Mouse (Mus musculus): ENCODE results near the gene Kif16b.
A peak's percentile ranks its signal among the peaks of the same experiment; 100 is the strongest.

The Kif16b gene

DNA sequence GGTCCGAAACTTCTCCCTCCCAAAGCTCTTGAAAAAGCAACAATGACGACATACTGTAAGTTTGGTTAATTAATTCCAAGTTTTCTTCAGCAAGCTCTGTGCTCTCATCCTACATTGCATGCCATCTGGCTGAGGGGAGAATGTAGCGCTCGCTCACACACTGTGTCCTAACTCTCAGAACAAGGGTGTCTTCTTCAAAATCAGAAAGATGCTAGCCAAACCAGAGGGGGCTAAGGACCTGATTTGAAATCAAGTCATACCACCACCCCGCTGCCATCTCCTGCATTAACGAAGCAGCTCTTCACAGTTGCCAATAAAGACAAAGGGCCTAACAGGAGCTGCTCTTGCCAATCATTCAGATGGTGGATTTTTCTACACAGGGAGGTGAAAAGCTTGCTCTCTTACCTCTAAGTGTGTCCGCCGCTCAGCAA is 253.3 kb downstream of the Kif16b start:
- no peak for DNase-seq (ENCODE audit: low spot score)

DNA sequence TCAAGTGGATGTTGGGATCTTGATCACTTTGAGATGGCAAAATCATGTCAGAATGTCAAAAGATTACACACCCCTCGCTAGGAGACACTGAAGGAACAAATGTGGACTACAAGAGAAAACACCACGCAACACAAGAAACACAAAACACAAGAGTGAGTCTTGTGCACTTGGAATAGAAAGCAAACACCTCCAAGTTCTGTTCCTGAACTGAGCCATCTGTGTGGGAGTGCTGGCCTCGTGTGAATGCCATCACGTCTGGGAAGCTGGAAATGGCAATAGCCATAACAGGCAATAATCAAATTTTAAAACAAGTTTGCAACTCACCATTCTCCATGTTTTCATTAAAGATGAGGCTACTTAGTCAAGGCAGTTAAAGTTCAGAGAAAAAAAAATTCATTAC is 254.5 kb downstream of the Kif16b start:
- no peak for DNase-seq (ENCODE audit: low spot score)

DNA sequence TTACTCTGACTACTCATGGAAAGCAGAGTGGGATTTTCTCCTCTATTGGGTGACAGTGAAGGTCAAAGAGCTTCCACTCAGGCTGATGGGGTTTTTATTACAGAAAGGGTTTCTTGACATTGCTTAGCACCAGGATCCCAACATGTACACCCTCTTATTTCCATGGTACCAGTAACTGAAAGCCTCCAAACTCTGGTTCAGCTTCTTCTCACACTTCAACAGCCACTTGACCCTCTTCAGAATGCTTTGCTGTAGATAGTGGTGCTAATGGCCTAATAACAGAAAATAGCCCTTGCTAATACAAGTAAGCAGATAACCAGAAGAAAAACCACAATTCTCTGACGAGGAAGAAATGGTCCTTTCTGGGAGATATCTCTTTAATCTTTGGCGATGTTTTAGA is 259.6 kb downstream of the Kif16b start:
- no peak for DNase-seq (ENCODE audit: low spot score)

DNA sequence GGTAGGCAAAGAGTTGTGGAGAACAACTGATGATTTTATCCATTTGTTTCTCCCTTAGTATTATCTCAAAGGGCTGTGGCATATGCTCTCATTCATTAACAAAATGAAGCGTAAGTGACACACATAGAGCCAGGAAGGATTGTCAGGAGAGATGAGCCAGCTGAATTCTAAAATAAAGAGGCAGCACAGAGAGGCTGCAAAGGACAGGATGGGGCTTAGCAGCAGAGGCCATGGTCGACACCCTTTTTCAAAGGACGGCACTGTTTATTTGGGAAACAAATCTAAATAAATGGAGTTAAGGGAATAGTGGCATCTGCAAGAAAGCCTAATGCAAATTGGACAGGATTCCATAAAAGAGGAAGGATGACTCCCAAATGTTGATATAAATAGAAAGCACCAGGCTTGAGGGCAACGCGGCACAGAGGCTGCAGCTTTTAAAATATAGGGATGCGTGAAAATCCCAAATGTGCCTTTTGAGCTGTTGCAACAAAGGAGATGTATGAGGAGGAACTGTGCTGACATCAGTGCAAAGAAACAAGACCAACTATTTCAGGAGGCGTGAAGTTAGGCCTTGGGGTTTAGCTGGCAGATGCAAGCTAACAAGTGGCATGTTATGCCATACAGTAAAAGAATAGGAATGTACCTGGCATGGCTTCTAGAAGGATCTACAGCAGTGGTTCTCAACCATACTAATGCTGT is 265.6 kb downstream of the Kif16b start:
- DNase-seq (ENCODE audit: low spot score), result no peak

DNA sequence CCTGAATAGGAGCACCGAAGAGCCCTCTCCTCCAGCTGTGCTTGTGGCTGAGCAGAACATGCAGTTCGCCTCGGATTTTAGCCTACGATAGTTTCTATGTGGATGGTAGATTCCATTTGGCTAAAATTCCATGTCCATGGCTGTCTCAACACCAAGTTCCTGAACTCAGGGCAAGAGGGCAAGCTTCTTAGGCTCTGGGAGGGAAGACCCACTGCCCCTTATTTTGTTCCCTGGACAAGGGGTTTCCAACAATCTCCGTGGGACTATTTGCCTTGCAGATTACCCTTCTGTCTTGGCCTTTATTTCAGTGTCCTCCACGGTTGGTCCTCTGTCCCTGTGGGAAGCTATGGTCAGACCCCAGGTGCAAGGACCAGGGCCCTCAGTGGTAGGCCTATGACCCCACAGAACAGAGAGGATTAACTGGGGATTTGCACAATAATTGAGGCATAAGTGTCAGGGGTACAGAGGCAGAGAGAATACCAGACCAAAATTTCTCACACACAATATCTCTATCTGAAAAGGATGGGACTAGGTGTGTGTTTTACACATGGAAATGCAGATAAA is 267.3 kb downstream of the Kif16b start:
- no peak for DNase-seq (ENCODE audit: low spot score)

DNA sequence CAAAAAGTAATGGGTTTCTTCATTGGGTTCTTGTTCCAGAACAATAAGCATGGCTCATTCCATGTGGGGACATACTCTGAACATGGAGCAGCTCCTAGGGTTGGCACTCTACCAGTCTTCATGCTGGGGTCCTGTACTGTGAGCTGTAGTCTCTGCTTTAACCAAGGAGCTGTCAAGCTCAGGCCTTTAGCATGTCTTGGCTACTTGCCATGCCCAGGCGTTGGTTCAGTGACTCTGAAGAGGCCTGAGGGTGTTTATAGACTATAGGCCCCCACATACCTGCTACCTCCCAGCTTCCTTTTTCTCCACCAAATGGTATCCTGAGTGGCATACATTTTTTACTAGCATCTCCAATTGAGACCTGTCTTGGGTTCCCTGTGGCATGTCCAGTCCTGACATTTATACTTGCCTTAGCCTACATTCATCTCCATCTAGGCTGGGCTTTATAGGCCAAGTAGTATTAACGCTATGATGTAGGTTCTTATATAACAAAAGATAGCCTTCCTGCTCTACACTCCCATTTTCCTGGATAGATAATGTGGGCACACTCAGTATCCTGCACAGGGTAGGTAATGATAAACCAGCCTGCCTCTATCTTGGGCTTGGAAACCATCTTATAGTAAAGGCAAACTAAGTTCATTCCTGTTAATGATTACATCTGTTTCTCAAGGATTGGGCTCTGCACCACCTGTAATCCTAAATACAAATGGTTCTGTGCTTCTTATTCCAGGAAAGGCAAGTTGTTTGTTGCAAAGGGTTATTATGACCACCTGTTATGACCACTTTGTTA is 271.6 kb downstream of the Kif16b start:
- no peak for DNase-seq (ENCODE audit: low spot score)

DNA sequence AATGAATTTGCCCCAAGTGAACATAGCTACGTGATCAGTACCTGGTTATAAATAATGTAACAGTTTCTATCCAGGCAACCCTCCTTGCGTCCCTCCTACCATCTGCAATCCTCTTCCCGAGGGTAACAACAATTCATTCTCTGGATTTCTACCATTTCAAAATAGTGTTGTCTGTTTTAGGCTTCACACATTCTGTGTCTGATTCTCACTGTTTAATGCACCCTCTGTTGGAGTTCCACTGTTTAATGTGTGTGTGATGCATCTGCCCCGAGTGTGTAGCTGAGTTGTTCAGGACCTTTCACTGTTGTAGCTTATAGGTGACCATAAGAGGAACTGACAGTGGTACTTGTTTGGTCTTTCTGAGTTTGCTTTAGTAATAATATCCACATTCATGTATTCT is 275.6 kb downstream of the Kif16b start:
- no peak for DNase-seq (ENCODE audit: low spot score)

DNA sequence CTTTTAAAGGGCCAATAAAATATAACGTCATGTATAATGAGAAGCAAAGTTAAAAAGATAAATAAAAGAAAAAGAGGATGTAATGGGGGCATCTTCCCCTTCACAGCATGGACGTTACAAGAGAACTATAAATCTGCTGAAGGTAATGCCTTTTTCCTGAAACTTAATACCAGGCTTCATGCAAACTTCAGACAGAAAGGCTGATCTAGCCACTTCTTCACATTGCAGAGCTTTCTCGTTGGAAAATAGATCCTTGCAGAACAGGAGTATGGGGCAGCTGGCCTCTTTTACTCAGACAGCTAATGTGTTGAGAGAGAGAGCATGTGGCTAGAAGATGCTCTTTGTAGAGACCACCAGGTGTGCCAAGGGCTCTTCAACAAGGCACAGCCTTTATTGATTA is 276.2 kb downstream of the Kif16b start:
- no peak for DNase-seq (ENCODE audit: low spot score)

DNA sequence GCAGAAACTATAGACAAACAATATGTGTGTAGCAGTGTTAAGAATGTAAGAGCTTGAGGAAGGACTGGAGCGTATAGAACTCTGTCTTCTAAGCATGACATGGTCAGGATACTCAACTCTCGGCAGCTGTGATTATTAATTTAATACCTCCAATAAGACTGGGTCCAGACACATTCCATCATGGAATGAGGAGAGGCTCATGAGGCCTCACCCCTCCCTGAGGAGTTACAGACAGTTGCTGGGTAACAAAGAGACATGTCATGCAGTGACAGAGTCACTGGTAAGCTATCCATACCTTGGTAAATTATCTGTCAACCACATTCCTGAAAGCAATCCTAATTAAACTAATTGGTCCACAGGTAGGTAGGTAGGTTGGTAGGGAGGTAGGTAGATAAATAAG is 277.1 kb downstream of the Kif16b start:
- no peak for DNase-seq (ENCODE audit: low spot score)

DNA sequence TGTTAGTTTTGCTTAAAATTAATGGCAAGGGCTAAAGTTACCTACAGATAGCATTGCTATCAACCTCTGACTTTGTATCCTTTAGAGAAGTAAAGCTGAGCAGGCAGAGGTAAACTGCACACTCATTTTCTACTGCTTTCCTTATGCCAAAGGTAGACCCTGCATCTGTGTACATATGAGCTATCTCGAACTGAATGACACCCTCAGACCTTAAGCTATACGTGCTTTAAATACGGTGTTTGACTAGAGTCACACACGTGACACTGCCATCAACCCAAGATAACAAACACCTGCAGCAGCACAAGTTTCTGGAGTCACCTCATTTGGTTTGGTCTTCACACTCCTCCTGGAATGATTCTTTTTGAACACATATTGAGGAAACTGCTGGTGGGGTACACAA is 280.2 kb downstream of the Kif16b start:
- DNase-seq (ENCODE audit: low spot score), result no peak

DNA sequence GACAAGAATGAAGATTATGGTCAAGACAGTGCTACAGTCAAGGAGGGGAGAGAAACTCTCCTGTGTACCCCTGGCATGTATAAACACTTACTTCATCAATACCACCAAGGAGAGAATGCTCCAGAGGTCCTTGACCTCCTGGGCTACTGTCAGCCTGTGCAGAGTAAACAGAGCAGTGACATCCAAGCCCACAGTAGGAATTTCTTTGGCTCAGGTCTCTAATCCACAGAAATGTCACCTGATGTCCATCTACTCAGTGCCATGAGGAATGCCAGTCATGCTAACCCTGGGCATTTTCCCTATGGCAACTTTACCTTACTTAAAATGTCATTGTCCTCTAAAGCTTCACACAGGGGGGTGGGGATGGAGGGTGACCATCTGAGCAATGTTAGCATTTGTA is 281.4 kb downstream of the Kif16b start:
- no peak for DNase-seq (ENCODE audit: low spot score)

DNA sequence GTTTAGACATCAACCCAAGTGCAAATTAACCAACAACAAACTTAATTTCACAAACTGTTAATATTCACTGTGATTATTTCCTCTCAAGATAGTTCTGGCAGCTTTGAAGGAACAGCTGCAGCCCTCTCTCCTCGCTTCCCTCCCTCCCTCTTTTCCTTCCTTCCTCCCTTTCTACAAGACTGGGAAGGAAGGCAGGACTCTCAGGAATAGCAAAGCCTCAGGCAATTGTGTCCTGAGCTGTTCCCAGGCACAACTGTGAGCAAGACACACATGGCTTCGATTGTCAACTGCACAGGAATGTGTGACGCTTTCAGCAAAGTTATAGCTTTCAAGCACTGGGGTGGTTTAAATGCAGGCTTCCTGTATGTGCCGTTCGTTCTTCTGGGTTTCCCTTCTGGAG is 286.8 kb downstream of the Kif16b start:
- no peak for DNase-seq (ENCODE audit: low spot score)

DNA sequence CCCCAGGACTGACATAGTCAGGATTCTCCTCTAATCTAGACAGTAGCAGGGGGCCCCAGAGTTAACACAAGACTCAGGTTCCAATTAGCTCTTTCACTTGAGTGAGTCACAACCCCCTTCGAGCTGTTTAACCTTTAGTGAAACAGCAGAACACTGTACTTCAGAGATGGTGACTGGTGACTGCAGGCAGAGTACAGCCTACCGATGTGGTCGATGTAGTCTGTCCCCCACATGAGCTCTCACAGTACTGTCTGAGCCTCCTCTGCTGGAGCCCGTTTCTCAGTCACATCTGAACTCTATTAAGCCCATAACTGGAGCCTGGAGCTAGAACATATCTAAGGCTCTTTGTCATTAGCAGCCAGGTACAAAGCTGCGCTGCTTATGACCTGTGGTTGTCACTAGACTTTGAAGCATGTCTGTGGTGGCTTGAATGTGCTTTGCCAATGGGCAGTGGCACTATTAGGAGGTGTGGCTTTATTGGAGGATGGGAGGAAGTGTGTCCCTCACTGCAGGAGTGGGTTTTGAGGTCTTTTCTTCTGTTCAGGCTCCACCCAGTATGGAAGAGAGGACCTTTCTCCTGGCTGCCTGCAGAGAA is 288.9 kb downstream of the Kif16b start:
- no peak for DNase-seq (ENCODE audit: low spot score)

DNA sequence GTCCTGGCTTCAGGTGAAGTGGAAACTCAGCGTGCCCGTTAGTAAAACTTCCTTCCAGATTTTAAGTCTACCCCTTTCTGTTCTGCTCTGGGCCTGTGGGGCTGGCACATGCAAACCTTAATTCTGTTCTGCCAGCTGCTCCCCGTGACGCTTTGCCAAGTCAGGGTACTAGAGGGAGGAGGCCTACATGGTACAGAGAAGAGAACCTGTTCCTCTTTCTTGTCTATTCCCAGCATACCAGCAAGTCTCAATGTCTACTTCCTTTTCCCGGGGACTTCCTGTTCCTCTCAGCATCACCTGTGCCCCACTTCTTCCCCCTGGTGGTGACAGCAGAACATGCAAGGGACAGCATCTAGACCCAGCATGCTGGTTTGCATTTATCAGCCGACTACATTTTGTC is 290.2 kb downstream of the Kif16b start:
- DNase-seq (ENCODE audit: low spot score), result peak; percentile 1

DNA sequence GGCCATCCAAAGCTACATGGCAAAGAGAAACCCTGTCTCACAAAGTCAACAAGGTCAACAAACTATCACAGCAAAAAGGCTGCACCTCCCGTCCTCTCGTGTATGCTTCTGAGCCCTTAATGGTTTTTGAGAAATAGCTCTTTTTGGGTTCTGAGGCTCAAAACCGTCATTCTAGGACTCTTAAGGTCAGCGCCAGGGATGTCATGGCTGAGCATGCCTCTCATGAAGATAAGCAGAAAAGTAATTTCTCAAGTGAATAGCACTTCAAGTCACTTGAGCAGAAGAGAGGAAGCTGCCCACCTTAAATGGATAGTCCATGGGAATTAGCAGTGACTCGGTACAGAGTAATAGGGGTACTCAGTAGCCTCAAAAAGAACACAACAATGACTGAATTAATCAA is 291.1 kb downstream of the Kif16b start:
- no peak for DNase-seq (ENCODE audit: low spot score)

DNA sequence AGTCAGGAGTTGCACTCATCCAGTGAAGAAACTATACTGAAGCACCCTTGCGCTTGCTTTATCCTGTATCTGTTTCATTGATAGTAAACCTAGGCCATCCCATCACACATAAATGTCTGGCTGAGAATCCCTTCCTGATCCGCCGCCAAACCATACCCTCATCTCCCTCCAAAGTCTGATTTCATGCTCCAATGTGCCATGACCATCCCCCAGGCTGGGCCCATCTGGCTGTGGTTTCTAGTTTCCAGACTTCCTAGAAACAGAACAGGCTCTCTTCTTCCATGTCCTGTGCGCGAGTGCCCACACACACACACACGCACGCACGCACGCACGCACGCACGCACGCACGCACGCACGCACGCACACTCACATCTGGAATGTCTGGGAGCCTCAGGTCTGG is 292.6 kb downstream of the Kif16b start:
- DNase-seq (ENCODE audit: low spot score), result no peak

DNA sequence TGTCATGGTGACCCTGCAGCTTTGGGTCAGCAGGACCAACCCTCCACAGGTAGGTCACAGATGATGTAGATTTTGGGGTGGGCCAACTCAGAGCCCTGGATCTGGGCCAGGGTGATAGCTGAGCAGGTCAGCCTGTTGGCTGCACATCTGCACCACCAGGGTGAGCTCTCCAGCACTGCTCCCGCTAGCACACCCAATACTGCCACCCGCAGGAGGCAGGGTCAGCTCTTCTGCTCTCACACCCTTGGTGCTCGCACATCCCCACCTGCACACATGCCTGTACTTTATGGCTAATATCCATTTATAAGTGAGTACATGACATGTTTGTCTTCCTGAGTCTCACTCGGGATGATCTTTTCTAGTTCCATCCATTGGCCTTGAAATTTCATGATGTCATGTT is 296.6 kb downstream of the Kif16b start:
- DNase-seq (ENCODE audit: low spot score), result no peak

DNA sequence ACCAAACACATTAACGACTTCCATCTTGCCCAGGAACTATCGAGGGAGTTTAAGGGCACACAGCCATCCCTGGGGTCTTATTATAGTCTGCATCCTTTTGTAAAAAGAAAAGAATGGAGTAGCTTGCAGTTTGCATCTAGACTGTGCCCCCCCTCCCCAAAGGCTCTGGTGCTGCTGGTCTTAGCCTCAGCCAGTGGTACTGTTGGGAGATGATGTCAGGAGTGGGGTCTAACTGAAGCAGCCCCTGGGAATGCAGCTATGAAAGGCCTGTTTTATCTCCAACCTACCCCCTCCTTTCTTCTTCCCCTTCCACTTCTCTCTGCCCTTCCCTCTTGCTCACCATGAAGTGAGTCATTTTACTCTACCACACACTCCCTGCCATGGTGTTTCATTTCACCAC is 298.1 kb downstream of the Kif16b start:
- DNase-seq (ENCODE audit: low spot score), result no peak

DNA sequence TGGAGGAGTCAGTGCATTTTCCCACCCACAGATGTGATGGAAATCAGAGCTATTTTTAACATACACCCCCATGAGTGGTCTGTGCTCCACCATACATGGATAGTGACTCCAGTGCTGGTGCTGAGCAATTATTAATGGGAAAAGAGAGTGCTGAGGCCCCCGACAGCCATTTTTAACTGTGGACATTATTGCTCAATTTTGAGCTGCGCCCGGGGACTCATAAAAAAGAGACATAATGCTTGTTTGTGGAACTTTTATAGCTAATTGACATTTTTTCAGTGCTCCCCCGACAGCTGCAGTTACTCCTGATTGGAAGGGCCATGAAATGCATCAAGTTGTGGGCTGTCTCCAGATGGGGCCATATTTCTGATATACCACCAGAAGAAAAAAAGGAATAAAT is 302.1 kb downstream of the Kif16b start:
- no peak for DNase-seq (ENCODE audit: low spot score)

DNA sequence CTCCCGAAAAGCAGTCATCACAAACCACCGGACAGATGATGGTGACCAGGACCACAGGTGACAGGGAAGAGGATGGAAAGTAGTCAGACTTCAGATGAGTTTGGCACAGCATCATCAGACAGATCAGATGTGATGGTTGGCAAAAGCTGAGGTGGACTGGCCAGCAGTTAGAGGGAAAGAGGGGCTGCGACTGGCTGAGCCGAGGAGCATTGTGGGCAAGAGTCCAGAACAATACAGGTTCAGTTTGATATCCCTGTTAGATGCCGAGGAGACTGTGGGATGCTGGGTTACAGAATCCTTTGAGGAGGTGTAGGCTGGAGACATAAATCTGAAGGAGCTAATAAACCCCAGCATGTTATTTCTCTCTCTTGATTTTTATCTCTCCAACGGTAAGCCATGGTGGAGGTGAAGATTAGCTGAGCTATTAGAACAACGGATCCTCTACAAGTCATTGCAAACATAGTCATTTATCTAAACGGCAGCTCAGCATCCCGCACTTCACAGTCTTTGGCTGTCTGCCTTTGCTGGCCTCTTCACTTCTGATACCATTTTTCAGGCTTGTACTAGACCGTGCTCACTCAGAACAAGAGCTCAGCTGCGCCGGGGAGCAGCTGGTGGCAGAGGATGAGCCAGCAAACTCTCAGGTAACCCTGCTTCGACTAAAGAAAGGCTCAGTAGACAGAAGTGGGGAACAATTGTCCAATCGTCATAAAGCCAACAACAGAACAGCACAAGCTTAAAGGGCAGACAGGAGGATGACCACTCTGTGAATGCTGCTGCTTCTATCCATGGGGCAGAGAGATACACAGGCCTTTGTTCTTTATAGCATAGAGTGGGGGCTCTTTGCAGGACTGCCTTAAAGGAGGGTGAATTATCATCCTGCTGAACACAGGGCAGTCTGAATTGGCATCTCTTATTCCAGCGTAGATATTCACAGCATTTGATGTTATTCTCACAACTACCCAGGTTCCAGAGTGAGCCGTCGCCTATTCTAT is 304.9 kb downstream of the Kif16b start:
- no peak for DNase-seq (ENCODE audit: low spot score)

DNA sequence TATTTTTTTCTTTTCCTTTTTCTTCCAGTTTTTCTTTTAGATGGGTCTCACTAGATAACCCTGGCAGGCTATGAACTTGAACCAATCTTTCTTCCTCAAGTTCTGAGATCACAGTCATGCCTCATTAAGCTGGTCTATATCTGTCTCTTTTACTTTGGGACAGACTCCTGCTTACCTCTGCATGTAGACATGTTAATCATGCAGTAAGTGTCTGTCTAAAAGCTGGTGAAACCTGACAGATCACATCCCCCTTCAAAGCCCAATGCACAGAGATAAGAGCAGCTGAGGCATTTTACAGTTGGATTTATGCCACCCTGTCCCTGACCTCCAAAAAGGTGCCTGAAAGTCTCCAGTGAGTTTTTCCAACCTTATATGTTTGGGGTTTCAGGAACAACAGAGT is 310.4 kb downstream of the Kif16b start:
- DNase-seq (ENCODE audit: low spot score), result no peak

DNA sequence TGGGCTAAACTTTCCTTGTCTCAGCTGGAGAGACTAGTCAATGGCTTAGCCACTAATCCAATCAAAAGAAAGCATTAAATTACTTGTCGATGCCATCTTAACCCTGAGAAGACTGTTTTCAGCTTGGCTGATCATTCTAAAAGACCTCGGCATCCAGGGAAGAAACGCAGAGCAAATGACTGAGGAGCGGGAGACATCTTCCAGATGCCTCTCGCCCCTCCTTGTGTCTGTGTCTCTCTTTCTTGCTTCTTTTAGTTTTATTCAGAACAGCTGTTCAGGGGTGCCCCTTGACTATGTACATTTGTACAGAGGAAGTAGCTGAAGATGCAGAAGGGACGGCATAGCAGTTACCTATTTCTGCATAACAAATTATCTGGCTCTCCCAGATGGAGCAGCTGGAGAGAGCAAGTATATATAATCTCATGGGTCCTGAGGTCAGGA is 311.0 kb downstream of the Kif16b start:
- DNase-seq (ENCODE audit: low spot score), result no peak
